Mouse (Mus musculus) olfactory bulb, adult 2 months (tissue): ENCODE results near the gene Cacna1a.

Source experiments
- CTCF ChIP-seq: fragments of 200-500 bp; IDR thresholded peaks from 2 replicates; pipeline ENCODE4 v1.5.1; 2012; ENCODE audit warnings: low read depth, mild to moderate bottlenecking, low read length, moderate library complexity; ENCODE audit not compliant: insufficient read depth
- POLR2A ChIP-seq: fragments of 200-500 bp; IDR thresholded peaks from 2 replicates; pipeline ENCODE4 v1.6.1; 2012; ENCODE audit warnings: mild to moderate bottlenecking, low read depth, low read length, moderate library complexity; ENCODE audit not compliant: insufficient read depth

- TF ChIP-seq CTCF (no peak), POLR2A (no peak)
These were observed 200.3 kb downstream of the Cacna1a start for GRCm38 (mm10) chr8:84588498-84588897.
